Mouse (Mus musculus): ENCODE measurements around the gene Cdkn3. TPM values are rescaled to one million over a fixed set of nuclear protein-coding genes. Genes with fewer than 3 reads are reported as not detected.
"Not testable (repeated sequence)": the region's sequence is repeated elsewhere in the genome, so short reads cannot be mapped to it uniquely, and the experiment has no call there.

The Cdkn3 gene
- polyA plus RNA-seq, 1 experiment from 2014 or later: 15.0 TPM

DNA sequence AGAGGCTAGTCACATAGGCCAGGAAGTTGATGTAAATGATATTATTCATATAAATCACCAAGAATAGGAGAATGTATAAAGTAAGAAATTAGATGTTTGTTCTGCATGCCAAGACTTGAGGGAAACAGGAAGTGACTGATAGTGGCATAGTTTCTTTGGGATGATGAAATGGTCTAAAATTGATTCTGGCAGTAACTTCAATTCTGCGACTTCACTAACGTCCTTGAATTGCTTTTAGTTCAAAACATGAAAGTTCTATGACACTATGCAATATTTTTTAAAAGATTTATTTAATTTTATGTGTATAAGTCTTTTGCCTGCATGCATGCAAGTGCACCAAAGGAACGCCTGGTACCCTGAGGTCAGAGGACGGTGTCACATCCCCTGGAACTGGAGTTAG is 42.9 kb downstream of the Cdkn3 start:
- ATAC-seq (no peak), DNase-seq (ENCODE audit: low read depth, low spot score) (no peak)
- TF ChIP-seq CTCF (IDR thresholded peaks at IDR 0.05): no peak
- POLR2A ChIA-PET: no interaction called here
- CTCF ChIA-PET: interaction anchor here (1.8 kb wide), 1 partner anchor 14 kb away, joined by 9 read pairs; the partner anchor contains the start of gene Cnih1
- H3K27me3 ChIP-seq: no peaks in the 10 kb centered on the region
- in situ Hi-C loops (cut with MboI; ENCODE audit: low pct_unique_long_range_greater_than_20kb): no loop called here

DNA sequence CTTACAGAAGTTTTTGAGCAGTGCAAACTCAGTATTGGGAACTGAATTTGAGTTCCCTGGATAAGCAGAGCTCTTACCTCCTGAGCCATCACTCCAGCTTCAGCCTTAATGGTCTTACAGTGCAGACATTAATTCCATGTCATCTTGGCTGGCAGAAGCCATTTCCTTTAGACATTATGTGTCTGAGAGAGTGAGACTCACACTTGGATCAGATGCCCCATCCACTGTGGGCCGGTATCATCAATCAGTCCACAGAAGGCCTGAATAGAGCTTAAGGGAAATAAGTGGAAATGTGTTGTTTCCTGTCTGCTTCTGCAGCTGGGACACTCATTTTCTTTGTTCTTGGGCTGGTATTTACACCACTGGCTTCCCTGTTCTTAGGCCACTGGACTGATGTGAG is 43.5 kb downstream of the Cdkn3 start:
- no peak for TF ChIP-seq CTCF (IDR thresholded peaks at IDR 0.05)
- POLR2A ChIA-PET: interaction anchor here (1.0 kb wide), 1 partner anchor 22 kb away, joined by 3 read pairs; no protein-coding TSS in a partner anchor
- CTCF ChIA-PET: interaction anchor here (1.1 to 2.2 kb wide), 3 partner anchors 11 to 15 kb away, joined by 3 to 11 read pairs (median 9); partner anchors contain the start of gene Cnih1
- H3K27me3 ChIP-seq: no peaks in the 10 kb centered on the region
- no peak for ATAC-seq
- in situ Hi-C loops (cut with MboI; ENCODE audit: low pct_unique_long_range_greater_than_20kb): no loop called here
- DNase-seq (ENCODE audit: low read depth, low spot score): no peak

DNA sequence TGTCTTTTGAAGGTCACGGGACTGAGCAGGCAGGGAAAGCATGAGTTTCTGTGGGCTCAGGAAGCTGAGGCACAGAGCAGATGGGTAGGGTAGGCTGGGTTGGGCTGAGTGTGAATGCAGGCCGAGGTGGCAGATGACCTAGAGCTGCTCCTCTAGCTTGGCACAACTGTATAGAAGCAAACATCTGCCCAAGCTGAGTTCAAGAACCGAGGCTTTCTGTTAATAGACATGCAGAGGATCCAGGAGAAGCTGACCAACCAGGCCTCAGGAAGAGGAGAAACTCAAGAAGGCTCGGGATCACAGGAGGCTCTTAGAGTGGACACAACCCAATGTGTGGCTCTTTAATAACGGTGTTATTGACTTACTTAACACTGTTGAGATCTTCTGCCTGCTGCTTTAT is 45.8 kb downstream of the Cdkn3 start:
- in situ Hi-C loops (cut with MboI; ENCODE audit: low pct_unique_long_range_greater_than_20kb): no loop called here
- no peaks in the 10 kb centered on the region for H3K27me3 ChIP-seq
- CTCF ChIA-PET: interaction anchor here (1.1 kb wide), 1 partner anchor 14 kb away, joined by 3 read pairs; no protein-coding TSS in a partner anchor
- POLR2A ChIA-PET: no interaction called here
- DNase-seq (ENCODE audit: low read depth, low spot score) (no peak), ATAC-seq (no peak)
- no peak for TF ChIP-seq CTCF (IDR thresholded peaks at IDR 0.05)

DNA sequence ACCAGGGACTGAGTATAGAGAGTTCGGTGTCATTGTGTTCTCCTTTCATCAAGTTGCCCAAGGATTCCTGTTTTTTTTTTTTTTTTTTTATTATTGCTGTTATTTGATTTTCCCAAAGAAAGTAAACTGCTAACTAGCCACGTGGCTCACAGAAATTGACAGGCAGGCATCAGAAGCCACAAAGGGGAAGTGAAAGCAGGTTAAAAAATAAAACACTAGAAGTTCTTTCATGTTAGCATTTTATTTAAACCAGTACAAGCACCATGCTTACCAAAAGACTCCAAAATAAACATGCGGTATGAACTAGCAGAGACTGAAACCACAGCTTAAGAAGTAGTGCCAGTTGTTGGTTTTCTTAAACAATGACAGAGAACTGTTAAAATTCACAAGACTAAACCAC is 47.6 kb downstream of the Cdkn3 start:
- TF ChIP-seq CTCF (IDR thresholded peaks at IDR 0.05): no peak
- in situ Hi-C loops (cut with MboI; ENCODE audit: low pct_unique_long_range_greater_than_20kb): no loop called here
- no peak for ATAC-seq
- CTCF ChIA-PET: interaction anchor here (1.1 kb wide), 1 partner anchor 14 kb away, joined by 3 read pairs; no protein-coding TSS in a partner anchor
- POLR2A ChIA-PET: interaction anchor here (0.6 kb wide), 1 partner anchor 22 kb away, joined by 5 read pairs; no protein-coding TSS in a partner anchor
- no peaks in the 10 kb centered on the region for H3K27me3 ChIP-seq
- no peak for DNase-seq (ENCODE audit: low read depth, low spot score)

DNA sequence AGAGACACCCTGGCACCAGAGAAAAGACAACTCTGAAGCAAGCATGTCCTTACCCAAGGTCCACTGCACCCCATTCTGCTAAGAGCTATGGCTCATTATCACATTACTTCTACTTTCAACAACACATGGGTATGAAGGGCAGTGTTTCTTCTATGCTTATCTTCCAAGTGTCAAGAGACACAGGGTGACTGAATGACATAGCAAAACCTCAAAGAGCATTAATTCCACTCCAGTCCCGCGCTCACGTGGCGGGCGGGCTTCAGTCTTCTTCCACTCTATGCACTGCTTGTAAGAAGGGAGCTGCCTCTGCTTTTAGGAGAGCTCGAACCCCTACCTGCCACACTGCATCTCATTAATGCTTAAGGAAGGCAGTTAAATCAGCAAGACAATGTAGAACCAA is 55.3 kb downstream of the Cdkn3 start:
- TF ChIP-seq CTCF (IDR thresholded peaks at IDR 0.05): no peak
- in situ Hi-C loops (cut with MboI; ENCODE audit: low pct_unique_long_range_greater_than_20kb): no loop called here
- DNase-seq (ENCODE audit: low read depth, low spot score) (no peak), ATAC-seq (no peak)
- ChIA-PET POLR2A (interaction anchor here (0.7 kb wide), 1 partner anchor 46 kb away, joined by 3 read pairs; no protein-coding TSS in a partner anchor), CTCF (interaction anchor here (1.3 to 3.6 kb wide), 2 partner anchors 11 to 142 kb away, joined by 3 to 11 read pairs; no protein-coding TSS in a partner anchor)
- no peaks in the 10 kb centered on the region for H3K27me3 ChIP-seq

DNA sequence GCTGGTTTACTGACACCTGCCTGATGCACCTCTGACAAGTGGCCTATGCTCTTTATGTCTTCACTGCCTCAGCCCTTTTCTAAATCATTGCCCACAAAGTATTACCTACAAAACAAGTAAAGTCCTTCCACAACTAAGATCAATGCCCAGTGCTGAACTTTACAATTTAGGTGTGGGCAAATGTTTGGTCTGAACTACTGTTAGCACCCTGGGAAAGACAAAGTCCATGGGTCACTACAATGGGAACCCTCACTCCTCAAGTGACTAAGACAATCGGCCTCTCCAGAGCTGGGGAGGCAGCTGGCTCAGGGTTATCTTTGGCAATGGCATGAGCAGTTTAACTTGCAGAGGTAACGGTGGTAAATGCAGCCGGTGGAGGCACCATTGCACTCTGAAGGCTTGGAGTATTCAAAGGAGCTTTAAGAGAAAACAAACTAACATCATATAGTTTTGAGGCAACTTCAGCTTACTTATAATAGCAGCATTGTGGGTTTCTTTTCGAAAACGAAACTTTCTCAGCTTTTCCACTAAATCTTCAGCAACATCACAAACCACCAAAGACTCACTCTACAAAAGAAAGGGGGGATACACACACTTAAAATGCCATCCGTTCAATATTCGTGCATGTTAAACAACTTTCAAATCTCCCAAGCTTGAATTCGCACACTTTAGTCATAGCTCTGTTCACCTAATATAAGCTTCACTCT is 56.7 kb downstream of the Cdkn3 start:
- ATAC-seq (no peak), DNase-seq (ENCODE audit: low read depth, low spot score) (no peak)
- in situ Hi-C loops (cut with MboI; ENCODE audit: low pct_unique_long_range_greater_than_20kb): no loop called here
- TF ChIP-seq CTCF (IDR thresholded peaks at IDR 0.05): no peak
- ChIA-PET POLR2A (no interaction called here), CTCF (interaction anchor here (0.9 kb wide), 1 partner anchor 10 kb away, joined by 3 read pairs; no protein-coding TSS in a partner anchor)
- no peaks in the 10 kb centered on the region for H3K27me3 ChIP-seq

DNA sequence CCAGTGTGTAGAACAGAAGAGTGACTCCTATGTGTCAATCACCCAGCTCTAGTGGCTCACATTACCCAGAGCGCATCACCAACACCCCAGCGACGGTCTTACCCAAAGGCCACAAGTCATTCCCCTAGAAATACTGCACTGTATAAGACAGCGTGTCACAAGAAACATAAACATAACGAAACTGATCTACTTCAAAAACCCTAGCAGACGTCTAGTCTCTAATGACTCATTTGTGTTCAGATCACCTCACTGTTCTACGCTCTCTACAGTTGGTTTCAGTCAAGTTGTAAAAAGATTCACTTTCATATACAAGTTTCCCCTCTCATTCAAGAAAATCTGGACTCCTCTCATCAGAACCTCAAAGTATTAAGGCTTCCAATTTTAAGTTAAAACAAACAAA is 58.4 kb downstream of the Cdkn3 start:
- DNase-seq (ENCODE audit: low read depth, low spot score) (no peak), ATAC-seq (no peak)
- in situ Hi-C loops (cut with MboI; ENCODE audit: low pct_unique_long_range_greater_than_20kb): no loop called here
- H3K27me3 ChIP-seq: no peaks in the 10 kb centered on the region
- ChIA-PET POLR2A (no interaction called here), CTCF (interaction anchor here (1.0 to 1.2 kb wide), 3 partner anchors 9 to 15 kb away, joined by 3 read pairs; no protein-coding TSS in a partner anchor)
- TF ChIP-seq CTCF (IDR thresholded peaks at IDR 0.05): no peak

DNA sequence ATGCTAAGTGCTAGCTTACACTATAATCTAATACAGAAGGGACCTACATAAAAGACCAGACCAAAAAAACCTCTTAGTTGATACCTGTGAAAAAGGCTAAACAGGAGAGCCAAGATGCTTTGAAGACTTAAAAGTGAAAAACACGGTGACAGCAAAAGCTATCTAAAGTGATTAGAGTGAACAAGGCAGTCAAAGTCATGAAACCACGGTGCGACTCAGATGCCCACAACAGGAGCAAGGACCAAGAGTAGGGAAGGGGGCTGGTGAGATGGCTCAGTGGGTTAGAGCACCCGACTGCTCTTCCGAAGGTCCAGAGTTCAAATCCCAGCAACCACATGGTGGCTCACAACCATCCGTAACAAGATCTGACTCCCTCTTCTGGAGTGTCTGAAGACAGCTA is 59.6 kb downstream of the Cdkn3 start:
- ATAC-seq; POLR2A ChIA-PET; in situ Hi-C loops (cut with MboI; ENCODE audit: low pct_unique_long_range_greater_than_20kb); DNase-seq (ENCODE audit: low read depth, low spot score); H3K27me3 ChIP-seq: not testable (repeated sequence)
- CTCF ChIA-PET: interaction anchor here (0.9 to 1.1 kb wide), 2 partner anchors 10 to 15 kb away, joined by 3 read pairs; no protein-coding TSS in a partner anchor

Other genes starting within 250 kb of the Cdkn3 start
- gene Cnih1, start 27.9 kb downstream of the Cdkn3 start, polyA plus RNA-seq (2021): 101 TPM
- 67.9 TPM for gene Gmfb, start 61.7 kb downstream of the Cdkn3 start, polyA plus RNA-seq (2021)
- 35.3 TPM for gene Cgrrf1, start 71.6 kb downstream of the Cdkn3 start, polyA plus RNA-seq (2021)
- gene Samd4, start 122.3 kb downstream of the Cdkn3 start, polyA plus RNA-seq (2021): 27.8 TPM